Mouse (Mus musculus): ENCODE measurements at regions not wholly inside any gene's neighbourhood (a gene's known extent, or its start where the extent isn't known, plus 50 kb on each side); places are given as distances from the start of the nearest gene placed in this dataset.

GRCm38 (mm10) chr3:60698189-60698588 lies 225.6 kb downstream of the Mbnl1 start:
- ATAC-seq (ENCODE audit: poor library complexity, severe bottlenecking), result no peak

GRCm38 (mm10) chr3:60707139-60707538 lies 234.5 kb downstream of the Mbnl1 start:
- ATAC-seq (ENCODE audit: poor library complexity, severe bottlenecking), result no peak

DNA sequence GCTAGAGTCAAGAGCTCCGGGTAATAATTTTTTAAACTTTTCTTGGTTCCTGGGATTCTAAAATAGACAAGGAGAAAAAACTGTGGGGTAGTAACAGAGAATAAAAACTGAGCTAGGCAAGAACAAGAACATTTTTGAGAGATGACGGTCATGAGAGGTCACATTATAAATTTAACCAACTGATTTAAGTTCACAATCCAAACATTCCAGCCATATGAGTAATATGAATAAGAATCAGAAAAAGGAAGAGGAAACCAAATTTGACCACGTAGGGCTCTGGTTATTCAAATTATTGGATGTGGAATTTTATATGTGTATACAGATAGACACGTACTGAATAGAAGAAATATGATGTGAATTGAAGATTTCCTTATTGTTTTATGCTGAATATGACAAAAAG lies 240.3 kb downstream of the Mbnl1 start:
- no peak for ATAC-seq (ENCODE audit: poor library complexity, severe bottlenecking)

- ATAC-seq (ENCODE audit: poor library complexity, severe bottlenecking), result no peak
Observed at GRCm38 (mm10) chr3:60720322-60720721, 247.7 kb downstream of the Mbnl1 start.

- no peak for ATAC-seq (ENCODE audit: poor library complexity, severe bottlenecking)
Observed at GRCm38 (mm10) chr3:60731331-60731730, 258.7 kb downstream of the Mbnl1 start.

GRCm38 (mm10) chr3:60740543-60741294 lies 261.9 kb upstream of the P2ry1 start:
- ATAC-seq (ENCODE audit: poor library complexity, severe bottlenecking), result no peak

DNA sequence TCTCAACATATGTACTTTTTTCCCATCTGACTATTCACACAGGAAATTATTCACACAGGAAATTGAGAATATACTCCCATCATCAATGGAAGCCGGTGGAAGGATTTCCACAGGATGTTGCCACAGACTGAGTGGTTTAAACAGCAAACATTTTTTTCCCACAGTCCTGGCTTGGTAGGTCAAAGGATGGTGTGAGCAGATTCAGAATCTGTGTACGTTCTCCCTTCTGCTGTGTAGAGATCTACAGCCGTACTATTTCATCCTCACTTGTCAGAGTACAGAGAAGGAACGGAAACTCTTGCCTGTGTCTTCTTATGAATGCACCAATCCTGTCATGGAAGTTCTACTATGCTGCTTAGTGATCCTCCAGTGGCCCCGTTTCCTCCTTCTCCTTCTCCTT lies 261.2 kb upstream of the P2ry1 start:
- peak; percentile 20; the same call in 1 of the 2 replicates for ATAC-seq (ENCODE audit: poor library complexity, severe bottlenecking)

- peak; percentile 50 for ATAC-seq (ENCODE audit: poor library complexity, severe bottlenecking)
Observed at GRCm38 (mm10) chr3:60742232-60742631, 260.4 kb upstream of the P2ry1 start.

DNA sequence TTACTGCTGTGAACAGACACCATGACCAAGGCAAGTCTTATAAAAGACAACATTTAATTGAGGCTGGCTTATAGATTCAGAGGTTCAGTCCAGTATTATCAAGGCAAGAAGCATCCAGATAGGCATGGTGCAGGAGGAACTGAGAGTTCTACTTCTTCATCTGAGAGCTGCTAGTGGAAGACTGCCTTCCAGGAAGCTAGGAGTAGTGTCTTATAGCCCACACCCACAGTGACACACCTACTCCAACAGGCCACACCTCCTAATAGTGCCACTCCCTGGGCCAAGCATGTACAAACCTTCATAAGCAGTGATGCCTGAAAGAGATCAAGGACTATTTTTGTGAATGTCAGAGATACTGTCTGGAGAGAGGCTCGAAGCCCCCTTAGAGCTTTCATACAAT lies 257.5 kb upstream of the P2ry1 start:
- peak; percentile 68 for ATAC-seq (ENCODE audit: poor library complexity, severe bottlenecking)

- no peak for ATAC-seq (ENCODE audit: poor library complexity, severe bottlenecking)
Observed at GRCm38 (mm10) chr3:60758568-60758967, 244.0 kb upstream of the P2ry1 start.

DNA sequence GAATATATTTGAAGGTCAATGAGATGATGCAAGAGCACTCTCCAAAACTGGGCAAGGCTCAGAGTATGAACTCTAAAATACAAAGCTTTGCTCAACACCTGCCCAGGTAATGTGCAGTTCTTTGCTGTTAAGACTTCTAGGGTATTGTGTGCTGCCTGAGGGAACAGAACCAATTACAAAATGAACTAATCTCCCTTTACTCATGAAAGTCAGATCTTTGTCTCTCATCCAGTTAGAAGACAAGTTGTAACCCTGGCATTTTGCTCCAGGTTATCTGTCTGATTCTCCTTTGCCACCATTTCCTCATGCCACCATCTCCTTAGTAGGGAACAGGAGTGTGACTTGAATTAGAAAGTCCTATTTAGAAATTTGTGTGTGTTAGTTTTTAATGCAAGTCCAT lies 243.5 kb upstream of the P2ry1 start:
- no peak for ATAC-seq (ENCODE audit: poor library complexity, severe bottlenecking)

- ATAC-seq (ENCODE audit: poor library complexity, severe bottlenecking), result peak; percentile 64; the same call in 1 of the 2 replicates
Observed at GRCm38 (mm10) chr3:60762874-60763273, 239.7 kb upstream of the P2ry1 start.

- ATAC-seq (ENCODE audit: poor library complexity, severe bottlenecking), result no peak
Observed at GRCm38 (mm10) chr3:60765079-60765478, 237.5 kb upstream of the P2ry1 start.

GRCm38 (mm10) chr3:60768996-60769395 lies 233.6 kb upstream of the P2ry1 start:
- ATAC-seq (ENCODE audit: poor library complexity, severe bottlenecking), result no peak

- no peak for ATAC-seq (ENCODE audit: poor library complexity, severe bottlenecking)
Observed at GRCm38 (mm10) chr3:60771866-60772265, 230.7 kb upstream of the P2ry1 start.

DNA sequence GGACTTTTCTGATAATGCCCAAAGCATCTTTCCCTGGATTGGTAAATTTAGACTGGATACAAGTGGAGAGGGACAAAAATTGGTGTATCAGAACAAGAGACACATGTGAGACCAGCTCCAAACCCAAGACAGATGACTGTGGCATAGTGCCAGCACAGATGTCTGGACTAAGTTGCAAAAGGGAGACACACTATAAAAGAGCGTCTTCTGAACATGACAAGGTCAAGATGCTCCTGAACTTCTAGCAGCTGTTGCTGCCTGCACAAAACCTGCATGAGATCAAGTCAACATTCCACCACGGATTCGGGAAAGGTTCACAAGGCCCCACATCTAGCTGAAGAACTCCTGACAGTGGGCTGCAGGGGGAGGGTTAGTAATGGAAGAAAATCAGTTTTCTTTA lies 229.2 kb upstream of the P2ry1 start:
- ATAC-seq (ENCODE audit: poor library complexity, severe bottlenecking), result no peak

DNA sequence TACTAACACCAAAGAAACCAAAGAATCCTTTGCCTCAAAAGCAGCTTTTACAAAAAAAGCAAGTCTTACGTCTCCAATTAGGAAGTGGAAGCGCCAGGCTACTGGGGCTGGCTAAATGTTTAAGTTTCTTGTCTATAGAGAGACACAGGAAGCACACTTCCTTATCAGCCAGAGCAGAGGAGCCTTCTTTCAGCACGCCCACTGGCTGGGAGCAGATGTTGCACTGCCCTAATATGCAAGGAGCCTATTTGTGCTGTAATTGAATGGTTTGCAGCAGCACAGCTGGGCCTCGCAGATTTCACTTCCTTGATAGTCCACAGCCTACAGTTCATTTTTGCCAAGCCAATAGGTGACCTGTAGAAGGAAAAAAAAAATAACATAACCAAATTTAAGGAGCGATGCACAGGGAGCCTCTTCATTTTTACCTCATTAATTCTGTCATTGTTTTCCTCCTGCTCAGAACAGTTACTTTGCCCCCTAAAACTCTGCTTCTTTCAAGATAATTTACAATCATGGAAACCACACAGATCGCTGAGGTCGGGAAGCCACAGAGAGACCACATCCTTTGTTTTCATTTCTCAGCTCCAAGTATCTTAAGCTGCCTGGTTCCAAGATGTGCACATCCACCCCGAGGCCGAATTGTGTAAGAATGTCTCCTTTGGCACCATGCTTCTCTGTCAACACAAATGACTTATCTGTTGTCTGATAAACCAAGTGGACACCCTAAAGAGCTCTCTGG lies 217.3 kb upstream of the P2ry1 start:
- peak; percentile 93 for ATAC-seq (ENCODE audit: poor library complexity, severe bottlenecking)

DNA sequence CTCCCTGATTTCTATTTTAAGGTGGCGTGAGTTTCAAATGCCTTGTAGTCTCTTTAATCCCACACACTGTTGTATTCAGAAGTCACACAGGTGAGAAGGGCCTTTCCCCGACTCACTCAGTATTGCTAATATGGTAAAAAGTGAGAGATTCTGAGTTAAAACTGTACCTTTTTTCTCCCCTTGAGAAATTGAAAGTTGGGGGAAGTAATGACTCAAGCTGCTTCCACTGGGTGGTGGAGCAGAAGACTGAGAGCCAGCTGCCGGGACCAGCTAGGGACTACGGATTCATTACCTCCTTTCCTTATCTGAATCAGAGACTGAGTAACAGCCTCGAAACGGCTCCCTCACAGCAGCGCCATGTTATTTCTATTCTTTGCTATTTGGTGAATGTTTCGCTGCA lies 214.6 kb upstream of the P2ry1 start:
- ATAC-seq (ENCODE audit: poor library complexity, severe bottlenecking), result no peak

DNA sequence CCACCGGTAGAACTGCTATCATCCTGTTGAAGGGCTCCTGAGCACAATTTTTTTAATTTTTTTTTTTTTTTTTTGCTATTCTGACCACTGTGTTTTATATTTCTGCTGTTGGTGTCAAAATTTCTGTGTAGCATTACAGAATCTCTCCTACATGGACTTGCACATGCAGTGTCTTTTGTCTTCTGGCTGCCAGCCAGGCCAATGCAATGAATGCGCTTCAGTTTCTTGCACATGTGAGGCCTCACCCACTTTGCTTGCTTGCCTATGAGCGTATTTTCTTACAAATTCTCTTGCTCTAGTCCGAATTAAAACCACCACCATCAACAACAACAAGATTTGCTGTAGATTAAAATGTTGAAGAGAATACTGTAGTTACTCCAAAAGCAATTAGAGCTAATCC lies 213.2 kb upstream of the P2ry1 start:
- ATAC-seq (ENCODE audit: poor library complexity, severe bottlenecking), result no peak

- ATAC-seq (ENCODE audit: poor library complexity, severe bottlenecking), result no peak
Observed at GRCm38 (mm10) chr3:60792166-60792565, 210.4 kb upstream of the P2ry1 start.

DNA sequence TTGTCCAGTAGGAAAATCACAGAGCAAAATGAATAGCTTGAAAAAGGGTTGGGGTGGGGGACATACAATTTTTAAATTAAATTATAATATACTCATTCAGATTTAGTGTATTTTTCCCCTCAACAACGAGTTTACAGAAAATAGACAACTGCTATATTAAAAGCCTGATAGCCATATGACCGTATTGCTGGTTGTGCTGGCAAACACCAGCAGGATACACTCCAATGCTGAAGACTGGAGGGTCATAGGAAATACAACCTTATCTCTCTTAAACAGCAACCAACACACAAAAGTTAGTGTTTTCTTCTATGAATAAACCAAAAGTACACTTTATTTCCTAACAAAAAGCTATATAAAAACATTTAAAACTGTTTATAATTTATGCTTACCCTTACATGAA lies 206.4 kb upstream of the P2ry1 start:
- no peak for ATAC-seq (ENCODE audit: poor library complexity, severe bottlenecking)

- ATAC-seq (ENCODE audit: poor library complexity, severe bottlenecking), result no peak
Observed at GRCm38 (mm10) chr3:60797808-60798207, 204.8 kb upstream of the P2ry1 start.
